Mouse (Mus musculus): ENCODE measurements around the gene Eif2ak3.

GRCm38 (mm10) chr6:70822386-70822910 lies 21.9 kb upstream of the Eif2ak3 start:
- TF ChIP-seq CTCF (IDR thresholded peaks at IDR 0.05; ENCODE audit: extremely low read depth, insufficient read length, insufficient replicate concordance, low read depth, low read length) (no peak), POLR2A (IDR thresholded peaks at IDR 0.05; ENCODE audit: low read depth, low read length) (no peak)
